Mouse (Mus musculus): Measurements from ENCODE around the gene Trio. TPM values are rescaled to one million over a fixed set of nuclear protein-coding genes. Genes with fewer than 3 reads are reported as not detected.

Trio gene
- polyA plus RNA-seq, 1 experiment from 2014 or later: 2.8 TPM

GRCm38 (mm10) chr15:27681419-27682187 is 344.0 kb downstream of the Trio start, which contains the start of gene Otulinl:
Gene Otulinl (minus strand): TSS chr15:27681579.
- WGBS (ENCODE audit: insufficient replicate concordance): 2% methylated on average over 59 of the region's 59 CpGs

GRCm38 (mm10) chr15:27680997-27681396 is 344.7 kb downstream of the Trio start:
- H3K27me3 ChIP-seq: peaks cover 24% of the 10 kb centered on the region
- H3K4me2 ChIP-seq: peak overlapping the region; percentile 87
- H3K4me3 ChIP-seq (replicated peaks): peak overlapping the region; percentile 63
- no peaks in the 10 kb centered on the region for H3K36me3 ChIP-seq (replicated peaks)
- peak overlapping the region; percentile 51; the same call in 1 of the 2 replicates for H3K9ac ChIP-seq
- 0 out of 2 replicates have a peak overlapping the region, but pooled peaks have one; percentile 33 for H3K27ac ChIP-seq (replicated peaks)
- no peaks in the 10 kb centered on the region for H3K9me3 ChIP-seq (replicated peaks)
- under 1% methylated on average over 28 of the region's 28 CpGs for WGBS (ENCODE audit: insufficient replicate concordance)
- ATAC-seq (ENCODE audit: insufficient read depth): no peak; the same call in 1 of the 2 replicates
- H3K4me1 ChIP-seq (replicated peaks): peaks cover 13% of the 10 kb centered on the region

More at GRCm38 (mm10) chr15:27681419-27682187, 344.0 kb downstream of the Trio start, which contains the start of gene Otulinl:
- Histone ChIP-seq H3K36me3 (replicated peaks) (no peaks in the 10 kb centered on the region), H3K4me3 (replicated peaks) (peak within 1 kb of the TSS; percentile 63), H3K9ac (peak within 1 kb of the TSS; percentile 51; the same call in 1 of the 2 replicates), H3K9me3 (replicated peaks) (no peaks in the 10 kb centered on the region), H3K4me1 (replicated peaks) (peaks cover 13% of the 10 kb centered on the region), H3K4me2 (peak within 1 kb of the TSS; percentile 87), H3K27ac (replicated peaks) (0 out of 2 replicates have a peak within 1 kb of the TSS, but pooled peaks have one; percentile 33), H3K27me3 (peaks cover 24% of the 10 kb centered on the region)
- peak; percentile 95 for ATAC-seq (ENCODE audit: insufficient read depth)

Other genes with a start within 250 kb of the Trio start
- not detected in 2 replicates for gene Dnah5, start 177.9 kb upstream of the Trio start, polyA plus RNA-seq (2015; fragmentation: Nextera tagmentation; extraction: Ambion mirVana)

All from liver, embryonic 15.5 days (tissue).